Mouse (Mus musculus) cortical plate, adult 2 months (tissue): ENCODE data around the gene Gdf3.

Source experiments
- CTCF ChIP-seq: fragments of 200-500 bp; IDR thresholded peaks from 2 replicates; pipeline ENCODE4 v1.5.1; 2011; ENCODE audit warnings: mild to moderate bottlenecking, control low read depth, low read length; ENCODE audit not compliant: insufficient read depth; ENCODE audit errors: extremely low read depth
- POLR2A ChIP-seq: fragments of 200-500 bp; IDR thresholded peaks from 2 replicates; pipeline ENCODE4 v1.6.1; 2011; ENCODE audit warnings: mild to moderate bottlenecking, low read length, control low read depth; ENCODE audit not compliant: insufficient read depth; ENCODE audit errors: extremely low read depth

- TF ChIP-seq CTCF (no peak), POLR2A (no peak)
These were observed 38.9 kb downstream of the Gdf3 start for GRCm38 (mm10) chr6:122570695-122571616.
